Mouse (Mus musculus) stomach, embryonic 14.5 days (tissue): ENCODE measurements around the gene Eif3k. TPM values are rescaled to one million over a fixed set of nuclear protein-coding genes. Genes with fewer than 3 reads are reported as not detected.
"Not testable (repeated sequence)": the region's sequence is repeated elsewhere in the genome, so short reads cannot be mapped to it uniquely, and the experiment has no call there.

Experiments used
- ATAC-seq: fragments of 200-750 bp; cut with Nextera tagmentation; 2 replicates; pipeline ENCODE4 v1.8.0; 2017; ENCODE audit warnings: low read depth, moderate TSS enrichment; ENCODE audit not compliant: insufficient number of reproducible peaks, insufficient read depth, low FRiP score
- H3K27ac ChIP-seq: fragments of 300-500 bp; sonication (generic); 2 replicates; pipeline ENCODE4 v1.5.1; 2014; ENCODE audit warnings: mild to moderate bottlenecking, low read length, moderate library complexity, mixed read lengths
- H3K27me3 ChIP-seq: fragments of 300-500 bp; sonication (generic); 2 replicates; pipeline ENCODE4 v1.6.1; 2014; ENCODE audit warnings: low read length, control low read depth, mixed read lengths; ENCODE audit not compliant: control insufficient read depth, insufficient read depth
- H3K36me3 ChIP-seq: fragments of 300-500 bp; sonication (generic); 2 replicates; pipeline ENCODE4 v1.6.1; 2014; ENCODE audit warnings: mild to moderate bottlenecking, control low read depth, low read length, moderate library complexity, mixed read lengths; ENCODE audit not compliant: control insufficient read depth, insufficient read depth
- H3K4me1 ChIP-seq: fragments of 300-500 bp; sonication (generic); 2 replicates; pipeline ENCODE4 v1.6.1; 2014; ENCODE audit warnings: low read length, control low read depth, mixed read lengths; ENCODE audit not compliant: control insufficient read depth, insufficient read depth
- H3K4me2 ChIP-seq: fragments of 300-500 bp; sonication (generic); replicated peaks from 2 replicates; pipeline ENCODE4 v1.6.1; 2014; ENCODE audit warnings: low read depth, low read length, control low read depth
- H3K4me3 ChIP-seq: fragments of 300-500 bp; sonication (generic); 2 replicates; pipeline ENCODE4 v1.5.1; 2014; ENCODE audit warnings: low read depth, low read length, control low read depth
- H3K9ac ChIP-seq: fragments of 300-500 bp; sonication (generic); replicated peaks from 2 replicates; pipeline ENCODE4 v1.6.1; 2014; ENCODE audit warnings: low read depth, mild to moderate bottlenecking, control low read depth, low read length, moderate library complexity, mixed read lengths
- H3K9me3 ChIP-seq: fragments of 300-500 bp; sonication (generic); 2 replicates; pipeline ENCODE4 v1.6.1; 2016; ENCODE audit warnings: low read depth, low read length, control low read depth; ENCODE audit not compliant: control insufficient read depth
- WGBS: fragments of 180-500 bp; shearing (Covaris S2); extraction: QIAGEN DNeasy Blood & Tissue Kit; methylation state at CpG from one replicate; pipeline ENCODE4 v1.1.7; 2014; 5-methylcytosine and 5-hydroxymethylcytosine counted together
- polyA plus RNA-seq: library from polyadenylated mRNA; unstranded; fragments of >200 nt; fragmentation: Nextera tagmentation; extraction: Ambion mirVana; gene quantifications from 2 replicates; pipeline ENCODE4 v1.2.1, GENCODE M21; 2014

The Eif3k gene
- polyA plus RNA-seq, 1 experiment from 2014 or later: 444 TPM

GRCm38 (mm10) chr7:28969271-28969670 is 12.4 kb downstream of the Eif3k start:
- no peak overlapping the region for H3K4me2 ChIP-seq
- peaks cover 19% of the 10 kb centered on the region for H3K36me3 ChIP-seq
- no peaks in the 10 kb centered on the region for H3K9me3 ChIP-seq
- no peak for ATAC-seq
- 96% methylated on average over 1 of the region's 1 CpGs for WGBS
- H3K4me1 ChIP-seq: 0 out of 2 replicates have a peak, but pooled peaks cover 3% of the 10 kb centered on the region
- no peak overlapping the region for H3K9ac ChIP-seq
- H3K27me3 ChIP-seq: no peaks in the 10 kb centered on the region
- H3K4me3 ChIP-seq: no peak overlapping the region
- 0 out of 2 replicates have a peak overlapping the region, but pooled peaks have one; percentile 39 for H3K27ac ChIP-seq

- ATAC-seq, H3K4me2 ChIP-seq, H3K36me3 ChIP-seq, H3K4me1 ChIP-seq, H3K9me3 ChIP-seq, H3K27me3 ChIP-seq, H3K9ac ChIP-seq, H3K4me3 ChIP-seq, H3K27ac ChIP-seq: not testable (repeated sequence)
- 93% methylated on average over 8 of the region's 8 CpGs for WGBS
These were observed 13.5 kb downstream of the Eif3k start for GRCm38 (mm10) chr7:28968120-28968519.

- Histone ChIP-seq H3K9ac (no peak overlapping the region), H3K36me3 (peaks cover 7% of the 10 kb centered on the region; the same call in 1 of the 2 replicates), H3K27ac (no peak overlapping the region), H3K4me2 (no peak overlapping the region), H3K4me1 (0 out of 2 replicates have a peak, but pooled peaks cover 3% of the 10 kb centered on the region), H3K4me3 (no peak overlapping the region), H3K27me3 (no peaks in the 10 kb centered on the region), H3K9me3 (no peaks in the 10 kb centered on the region)
- WGBS: 68% methylated on average over 4 of the region's 4 CpGs
- no peak for ATAC-seq
These were observed 14.7 kb downstream of the Eif3k start for GRCm38 (mm10) chr7:28966751-28967505.

GRCm38 (mm10) chr7:28966181-28966580 is 15.5 kb downstream of the Eif3k start:
- H3K27ac ChIP-seq: no peak overlapping the region
- H3K36me3 ChIP-seq: peaks cover 2% of the 10 kb centered on the region; the same call in 1 of the 2 replicates
- H3K27me3 ChIP-seq: no peaks in the 10 kb centered on the region
- ATAC-seq: no peak
- 0 out of 2 replicates have a peak, but pooled peaks cover 3% of the 10 kb centered on the region for H3K4me1 ChIP-seq
- H3K9ac ChIP-seq: no peak overlapping the region
- no peak overlapping the region for H3K4me2 ChIP-seq
- 71% methylated on average over 4 of the region's 5 CpGs for WGBS
- H3K9me3 ChIP-seq: no peaks in the 10 kb centered on the region
- H3K4me3 ChIP-seq: no peak overlapping the region

GRCm38 (mm10) chr7:28965346-28965840 is 16.3 kb downstream of the Eif3k start:
- no peak for ATAC-seq
- 79% methylated on average over 5 of the region's 5 CpGs for WGBS
- H3K36me3 ChIP-seq: no peaks in the 10 kb centered on the region

GRCm38 (mm10) chr7:28963399-28963923 is 18.2 kb downstream of the Eif3k start:
- no peaks in the 10 kb centered on the region for H3K36me3 ChIP-seq
- H3K9me3 ChIP-seq: no peaks in the 10 kb centered on the region
- WGBS: 66% methylated on average over 3 of the region's 3 CpGs
- peak overlapping the region; percentile 4; the same call in 1 of the 2 replicates for H3K27ac ChIP-seq
- peaks cover 25% of the 10 kb centered on the region for H3K4me1 ChIP-seq
- H3K4me2 ChIP-seq: no peak overlapping the region
- no peak for ATAC-seq
- no peak overlapping the region for H3K9ac ChIP-seq
- no peaks in the 10 kb centered on the region for H3K27me3 ChIP-seq
- H3K4me3 ChIP-seq: no peak overlapping the region

More at GRCm38 (mm10) chr7:28965346-28965840, 16.3 kb downstream of the Eif3k start:
- Histone ChIP-seq H3K4me3 (no peak overlapping the region), H3K4me2 (no peak overlapping the region), H3K27ac (no peak overlapping the region), H3K9me3 (no peaks in the 10 kb centered on the region), H3K4me1 (peaks cover 6% of the 10 kb centered on the region; the same call in 1 of the 2 replicates), H3K27me3 (no peaks in the 10 kb centered on the region), H3K9ac (no peak overlapping the region)

- Histone ChIP-seq H3K4me1 (peaks cover 38% of the 10 kb centered on the region), H3K9ac (peak within 1 kb of the TSS; percentile 94), H3K4me3 (peak within 1 kb of the TSS; percentile 99), H3K27ac (peak within 1 kb of the TSS; percentile 91), H3K4me2 (peak within 1 kb of the TSS; percentile 95), H3K36me3 (no peaks in the 10 kb centered on the region), H3K27me3 (no peaks in the 10 kb centered on the region), H3K9me3 (no peaks in the 10 kb centered on the region)
- WGBS: under 1% methylated on average over 76 of the region's 76 CpGs
- peak; percentile 88 for ATAC-seq
These were observed 19.6 kb downstream of the Eif3k start, which contains the start of gene Actn4 for GRCm38 (mm10) chr7:28961927-28962670. TSS of gene Actn4 (minus strand) at chr7:28962340.

GRCm38 (mm10) chr7:28961584-28961926 is 20.1 kb downstream of the Eif3k start:
- ATAC-seq: no peak

More at GRCm38 (mm10) chr7:28961584-28961926, 20.1 kb downstream of the Eif3k start:
- under 1% methylated on average over 7 of the region's 7 CpGs for WGBS
- no peaks in the 10 kb centered on the region for H3K36me3 ChIP-seq
- H3K4me2 ChIP-seq: peak overlapping the region; percentile 95
- peak overlapping the region; percentile 91 for H3K27ac ChIP-seq
- peak overlapping the region; percentile 99 for H3K4me3 ChIP-seq
- no peaks in the 10 kb centered on the region for H3K27me3 ChIP-seq
- H3K9me3 ChIP-seq: no peaks in the 10 kb centered on the region
- peaks cover 41% of the 10 kb centered on the region for H3K4me1 ChIP-seq
- peak overlapping the region; percentile 94 for H3K9ac ChIP-seq
